Mouse (Mus musculus) midbrain, embryonic 11.5 days (tissue): ENCODE results near the gene Olr1. TPM values are rescaled to one million over a fixed set of nuclear protein-coding genes. Genes with fewer than 3 reads are reported as not detected.

ENCODE experiments used
- ATAC-seq: fragments of 200-750 bp; cut with Nextera tagmentation; 2 replicates; pipeline ENCODE4 v1.8.0; 2017; ENCODE audit warnings: moderate TSS enrichment, moderate library complexity; ENCODE audit not compliant: low FRiP score
- DNase-seq: peaks from one replicate; pipeline ENCODE4 v3.0.0; 2015; ENCODE audit warnings: low spot score; ENCODE audit errors: missing footprints
- H3K27ac ChIP-seq: fragments of 300-500 bp; sonication (generic); 2 replicates; pipeline ENCODE4 v1.5.1; 2014; ENCODE audit warnings: low read depth, low read length
- H3K27me3 ChIP-seq: fragments of 300-500 bp; sonication (generic); 2 replicates; pipeline ENCODE4 v1.6.1; 2014; ENCODE audit warnings: mild to moderate bottlenecking, low read length, moderate library complexity, mixed read lengths; ENCODE audit not compliant: control insufficient read depth, insufficient read depth
- H3K36me3 ChIP-seq: fragments of 300-500 bp; sonication (generic); 2 replicates; pipeline ENCODE4 v1.6.1; 2014; ENCODE audit warnings: mild to moderate bottlenecking, low read length, moderate library complexity, mixed read lengths; ENCODE audit not compliant: control insufficient read depth, insufficient read depth
- H3K4me1 ChIP-seq: fragments of 300-500 bp; sonication (generic); 2 replicates; pipeline ENCODE4 v1.6.1; 2014; ENCODE audit warnings: low read length; ENCODE audit not compliant: control insufficient read depth, insufficient read depth
- H3K4me2 ChIP-seq: fragments of 300-500 bp; sonication (generic); 2 replicates; pipeline ENCODE4 v1.6.1; 2014; ENCODE audit warnings: mild to moderate bottlenecking, moderate library complexity
- H3K4me3 ChIP-seq: fragments of 300-500 bp; sonication (generic); 2 replicates; pipeline ENCODE4 v1.5.1; 2014; ENCODE audit warnings: low read depth, low read length
- H3K9ac ChIP-seq: fragments of 300-500 bp; sonication (generic); 2 replicates; pipeline ENCODE4 v1.6.1; 2014; ENCODE audit warnings: low read length
- H3K9me3 ChIP-seq: fragments of 300-500 bp; sonication (generic); 2 replicates; pipeline ENCODE4 v1.6.1; 2016; ENCODE audit warnings: low read length; ENCODE audit not compliant: control insufficient read depth
- WGBS: fragments of 180-500 bp; shearing (Covaris S2); extraction: QIAGEN DNeasy Blood & Tissue Kit; methylation state at CpG from one replicate; pipeline ENCODE4 v1.1.7; 2014; 5-methylcytosine and 5-hydroxymethylcytosine counted together
- polyA plus RNA-seq: library from polyadenylated mRNA; unstranded; fragments of >200 nt; fragmentation: Nextera tagmentation; extraction: Ambion mirVana; gene quantifications from 2 replicates; pipeline ENCODE4 v1.2.1, GENCODE M21; 2014

The Olr1 gene
- polyA plus RNA-seq, 1 experiment from 2014 or later: not detected

- peak overlapping the region; percentile 76 for H3K9ac ChIP-seq
- WGBS: 14% methylated on average over 9 of the region's 9 CpGs
- H3K4me3 ChIP-seq: peak overlapping the region; percentile 74
- peak overlapping the region; percentile 56 for H3K4me2 ChIP-seq
- DNase-seq: peak; percentile 89
- H3K4me1 ChIP-seq: peaks cover 5% of the 10 kb centered on the region; the same call in 1 of the 2 replicates
- H3K27ac ChIP-seq: no peak overlapping the region
- ATAC-seq: peak; percentile 57
- H3K27me3 ChIP-seq: no peaks in the 10 kb centered on the region
- H3K9me3 ChIP-seq: no peaks in the 10 kb centered on the region
- no peaks in the 10 kb centered on the region; the same call in 1 of the 2 replicates for H3K36me3 ChIP-seq
Measured at GRCm38 (mm10) chr6:129534057-129534456, 27.1 kb upstream of the Olr1 start.

GRCm38 (mm10) chr6:129532942-129533860 is 26.2 kb upstream of the Olr1 start, which contains the start of gene Gabarapl1:
Gene Gabarapl1, plus strand, starts transcription at chr6:129533160.
- DNase-seq (peak; percentile 96), ATAC-seq (peak; percentile 89)
- Histone ChIP-seq H3K36me3 (no peaks in the 10 kb centered on the region), H3K4me1 (peaks cover 5% of the 10 kb centered on the region; the same call in 1 of the 2 replicates), H3K9me3 (no peaks in the 10 kb centered on the region), H3K4me2 (peak within 1 kb of the TSS; percentile 56), H3K27me3 (no peaks in the 10 kb centered on the region), H3K9ac (peak within 1 kb of the TSS; percentile 76), H3K27ac (peak within 1 kb of the TSS; percentile 10; the same call in 1 of the 2 replicates), H3K4me3 (peak within 1 kb of the TSS; percentile 74)
- under 1% methylated on average over 55 of the region's 55 CpGs for WGBS

GRCm38 (mm10) chr6:129532556-129532941 is 25.6 kb upstream of the Olr1 start:
- DNase-seq: peak; percentile 92
- no peaks in the 10 kb centered on the region for H3K9me3 ChIP-seq
- 34% methylated on average over 7 of the region's 7 CpGs for WGBS
- H3K27ac ChIP-seq: no peak overlapping the region
- peaks cover 5% of the 10 kb centered on the region; the same call in 1 of the 2 replicates for H3K4me1 ChIP-seq
- H3K4me3 ChIP-seq: peak overlapping the region; percentile 74
- peak overlapping the region; percentile 76; the same call in 1 of the 2 replicates for H3K9ac ChIP-seq
- peak overlapping the region; percentile 56 for H3K4me2 ChIP-seq
- no peaks in the 10 kb centered on the region for H3K36me3 ChIP-seq
- no peaks in the 10 kb centered on the region for H3K27me3 ChIP-seq
- ATAC-seq: peak; percentile 38; the same call in 1 of the 2 replicates

- Histone ChIP-seq H3K4me2 (no peak overlapping the region), H3K4me3 (no peak overlapping the region), H3K27me3 (no peaks in the 10 kb centered on the region), H3K36me3 (no peaks in the 10 kb centered on the region), H3K27ac (no peak overlapping the region), H3K9me3 (no peaks in the 10 kb centered on the region), H3K9ac (no peak overlapping the region), H3K4me1 (peaks cover 5% of the 10 kb centered on the region; the same call in 1 of the 2 replicates)
- DNase-seq: no peak
- ATAC-seq: no peak
Measured at GRCm38 (mm10) chr6:129530261-129530660, 23.3 kb upstream of the Olr1 start.

- ATAC-seq (no peak), DNase-seq (no peak)
- Histone ChIP-seq H3K9me3 (no peaks in the 10 kb centered on the region), H3K4me3 (no peak overlapping the region), H3K4me2 (no peak overlapping the region), H3K27me3 (no peaks in the 10 kb centered on the region), H3K27ac (no peak overlapping the region), H3K9ac (no peak overlapping the region), H3K36me3 (no peaks in the 10 kb centered on the region), H3K4me1 (no peaks in the 10 kb centered on the region; the same call in 1 of the 2 replicates)
- 71% methylated on average over 1 of the region's 1 CpGs for WGBS
Measured at GRCm38 (mm10) chr6:129529605-129530004, 22.6 kb upstream of the Olr1 start.

GRCm38 (mm10) chr6:129527416-129527815 is 20.5 kb upstream of the Olr1 start:
- Histone ChIP-seq H3K4me1 (no peaks in the 10 kb centered on the region), H3K9ac (no peak overlapping the region), H3K4me3 (no peak overlapping the region), H3K36me3 (no peaks in the 10 kb centered on the region), H3K9me3 (no peaks in the 10 kb centered on the region), H3K4me2 (no peak overlapping the region), H3K27me3 (no peaks in the 10 kb centered on the region), H3K27ac (no peak overlapping the region)
- 90% methylated on average over 2 of the region's 2 CpGs for WGBS
- ATAC-seq: no peak
- DNase-seq: no peak

GRCm38 (mm10) chr6:129526069-129526468 is 19.1 kb upstream of the Olr1 start:
- no peak overlapping the region for H3K27ac ChIP-seq
- H3K9me3 ChIP-seq: no peaks in the 10 kb centered on the region
- H3K4me2 ChIP-seq: no peak overlapping the region
- no peak for DNase-seq
- H3K4me1 ChIP-seq: no peaks in the 10 kb centered on the region
- ATAC-seq: no peak
- H3K4me3 ChIP-seq: no peak overlapping the region
- H3K9ac ChIP-seq: no peak overlapping the region
- H3K27me3 ChIP-seq: no peaks in the 10 kb centered on the region
- no peaks in the 10 kb centered on the region for H3K36me3 ChIP-seq

GRCm38 (mm10) chr6:129517752-129518408 is 10.9 kb upstream of the Olr1 start:
- Histone ChIP-seq H3K27ac (no peak overlapping the region), H3K4me1 (no peaks in the 10 kb centered on the region), H3K9ac (no peak overlapping the region), H3K4me3 (no peak overlapping the region), H3K36me3 (no peaks in the 10 kb centered on the region), H3K4me2 (no peak overlapping the region), H3K9me3 (no peaks in the 10 kb centered on the region), H3K27me3 (no peaks in the 10 kb centered on the region)
- WGBS: 54% methylated on average over 2 of the region's 2 CpGs
- peak; percentile 73; the same call in 1 of the 2 replicates for ATAC-seq
- DNase-seq: no peak

GRCm38 (mm10) chr6:129516388-129516787 is 9.4 kb upstream of the Olr1 start:
- H3K27ac ChIP-seq: no peak overlapping the region
- no peak overlapping the region for H3K4me3 ChIP-seq
- H3K4me2 ChIP-seq: no peak overlapping the region
- H3K36me3 ChIP-seq: no peaks in the 10 kb centered on the region
- ATAC-seq (no peak), DNase-seq (no peak)
- no peaks in the 10 kb centered on the region for H3K4me1 ChIP-seq
- H3K27me3 ChIP-seq: no peaks in the 10 kb centered on the region
- 88% methylated on average over 10 of the region's 10 CpGs for WGBS
- H3K9me3 ChIP-seq: no peaks in the 10 kb centered on the region
- no peak overlapping the region for H3K9ac ChIP-seq
